Mouse (Mus musculus) retina, postnatal 7 days (tissue): ENCODE data around the gene Adgrl1.

Experiments
- DNase-seq: peaks from one replicate; pipeline ENCODE4 v3.0.0-alpha.2; 2012; ENCODE audit warnings: low read depth, low spot score

Gene Adgrl1

GRCm38 (mm10) chr8:83899363-83900252 is at the start of gene Adgrl1:
Gene Adgrl1, plus strand, starts transcription at chr8:83900105.
- peak; percentile 94 for DNase-seq

- DNase-seq: no peak
These were observed 47.6 kb upstream of the Adgrl1 start for GRCm38 (mm10) chr8:83852329-83852728.

GRCm38 (mm10) chr8:83853323-83854050 is 46.4 kb upstream of the Adgrl1 start:
- DNase-seq: no peak

GRCm38 (mm10) chr8:83856486-83857065 is 43.3 kb upstream of the Adgrl1 start:
- DNase-seq: no peak

GRCm38 (mm10) chr8:83862439-83863268 is 37.3 kb upstream of the Adgrl1 start:
- DNase-seq: no peak

GRCm38 (mm10) chr8:83874881-83875655 is 24.8 kb upstream of the Adgrl1 start:
- no peak for DNase-seq

- no peak for DNase-seq
These were observed 24.3 kb upstream of the Adgrl1 start for GRCm38 (mm10) chr8:83875656-83876040.

GRCm38 (mm10) chr8:83876080-83876837 is 23.6 kb upstream of the Adgrl1 start:
- DNase-seq: no peak

GRCm38 (mm10) chr8:83876838-83877223 is 23.1 kb upstream of the Adgrl1 start:
- DNase-seq: no peak

GRCm38 (mm10) chr8:83888409-83888808 is 11.5 kb upstream of the Adgrl1 start:
- DNase-seq: no peak

- no peak for DNase-seq
These were observed 7.8 kb upstream of the Adgrl1 start for GRCm38 (mm10) chr8:83892061-83892460.

- peak; percentile 58 for DNase-seq
These were observed 6.0 kb upstream of the Adgrl1 start for GRCm38 (mm10) chr8:83893915-83894314.

GRCm38 (mm10) chr8:83895894-83896293 is 4.0 kb upstream of the Adgrl1 start:
- DNase-seq: no peak

- DNase-seq: no peak
These were observed 3.4 kb upstream of the Adgrl1 start for GRCm38 (mm10) chr8:83896461-83896860.

- no peak for DNase-seq
These were observed 2.7 kb upstream of the Adgrl1 start for GRCm38 (mm10) chr8:83897211-83897610.

- DNase-seq: no peak
These were observed 1.4 kb upstream of the Adgrl1 start for GRCm38 (mm10) chr8:83898456-83898855.

GRCm38 (mm10) chr8:83898985-83899362 is 931 bp upstream of the Adgrl1 start:
- peak; percentile 72 for DNase-seq

GRCm38 (mm10) chr8:83900266-83900956 is 506 bp downstream of the Adgrl1 start:
- no peak for DNase-seq

GRCm38 (mm10) chr8:83900957-83901270 is 1.0 kb downstream of the Adgrl1 start:
- DNase-seq: no peak
